In the genomic region with DNA sequence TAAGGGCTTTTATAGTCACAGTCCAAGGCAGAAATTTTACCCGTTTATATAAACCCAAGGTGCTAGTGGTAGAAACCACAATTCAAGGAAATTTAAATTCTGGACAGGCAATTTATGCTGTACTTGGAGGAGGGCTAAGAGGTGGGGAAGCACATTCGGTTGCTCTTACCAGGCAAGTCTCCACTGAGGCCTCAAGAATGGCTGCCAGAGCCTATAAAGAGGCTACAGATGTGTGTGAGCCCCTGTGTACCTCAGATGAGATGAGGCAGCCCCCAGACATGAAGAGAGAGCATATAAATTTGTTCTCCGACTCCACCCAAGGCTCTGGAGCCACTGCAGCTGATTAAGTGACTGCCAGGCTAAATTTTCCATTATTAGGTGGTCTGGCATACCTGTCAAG, we compare ENCODE assay signal across 21 mouse cellular contexts. TPM values are rescaled to one million over a fixed set of nuclear protein-coding genes. Genes with fewer than 3 reads are reported as not detected.
"Had no signal": no experiment of that assay in that cellular context is flagged by ENCODE, and none has a peak within 500 bp of the region (broad histone marks: within the 10 kb centered on the region; RNA-seq: fewer than 3 reads in every experiment).

No protein-coding gene starts in this region.

- ATAC-seq: liver, postnatal 0 days; lung, postnatal 0 days; midbrain, embryonic 16.5 days had no signal

- H3K27me3 ChIP-seq: liver, embryonic 15.5 days; lung, embryonic 15.5 days; megakaryocyte, embryonic 14.5 days; midbrain, embryonic 12.5 days; neural tube, embryonic 13.5 days; neural tube, embryonic 15.5 days had no signal

- H3K27ac ChIP-seq: liver, embryonic 15.5 days; lung, embryonic 15.5 days; macrophage; midbrain, embryonic 10.5 days; midbrain, embryonic 12.5 days; neural tube, embryonic 13.5 days; neural tube, embryonic 15.5 days had no signal

- H3K9me3 ChIP-seq: liver, embryonic 15.5 days; lung, embryonic 15.5 days; midbrain, embryonic 10.5 days; midbrain, embryonic 12.5 days; neural tube, embryonic 13.5 days; neural tube, embryonic 15.5 days had no signal

- H3K9ac ChIP-seq: liver, embryonic 15.5 days; liver, postnatal 0 days; lung, embryonic 15.5 days; midbrain, embryonic 12.5 days; neural tube, embryonic 13.5 days; neural tube, embryonic 15.5 days had no signal

- H3K4me2 ChIP-seq: liver, embryonic 15.5 days; lung, embryonic 15.5 days; midbrain, embryonic 12.5 days; neural tube, embryonic 13.5 days; neural tube, embryonic 15.5 days had no signal

- DNase-seq: liver, postnatal 0 days; lung, adult 2 months; lung, postnatal 14 days; lung, postnatal 36 days; midbrain, embryonic 14.5 days; right cerebral cortex, postnatal 14 days; thymus, adult 18-20 months; thymus, postnatal 14 days; thymus, postnatal 36 days had no signal

- H3K4me3 ChIP-seq: liver, embryonic 15.5 days; lung, embryonic 15.5 days; megakaryocyte, embryonic 14.5 days; midbrain, embryonic 10.5 days; midbrain, embryonic 12.5 days; myocyte; neural tube, embryonic 13.5 days; neural tube, embryonic 15.5 days had no signal

- H3K36me3 ChIP-seq: liver, embryonic 15.5 days; lung, embryonic 15.5 days; midbrain, embryonic 10.5 days; midbrain, embryonic 12.5 days; neural tube, embryonic 13.5 days; neural tube, embryonic 15.5 days had no signal

- H3K4me1 ChIP-seq: liver, embryonic 15.5 days; lung, embryonic 15.5 days; megakaryocyte, embryonic 14.5 days; midbrain, embryonic 10.5 days; midbrain, embryonic 12.5 days; neural tube, embryonic 15.5 days had no signal

RNA-seq across cellular contexts. Expression of a gene that starts 42.4 kb away (rescaled TPM):
- polyA plus RNA-seq: macrophage; midbrain, embryonic 10.5 days; myocyte; stomach, embryonic 14.5 days had no signal
